Mouse (Mus musculus) stomach, postnatal 0 days (tissue): ENCODE results near the gene Uba7. TPM values are rescaled to one million over a fixed set of nuclear protein-coding genes. Genes with fewer than 3 reads are reported as not detected.

Source experiments
- ATAC-seq: fragments of 200-750 bp; cut with Nextera tagmentation; 2 replicates; pipeline ENCODE4 v1.8.0; 2017; ENCODE audit not compliant: low FRiP score, low TSS enrichment
- DNase-seq: peaks from one replicate; pipeline ENCODE4 v3.0.0-alpha.2; 2016; ENCODE audit warnings: low spot score
- H3K27ac ChIP-seq: fragments of 300-500 bp; sonication (generic); replicated peaks from 2 replicates; pipeline ENCODE4 v1.5.1; 2014; ENCODE audit warnings: mild to moderate bottlenecking, control low read depth
- H3K27me3 ChIP-seq: fragments of 300-500 bp; sonication (generic); 2 replicates; pipeline ENCODE4 v1.6.1; 2014; ENCODE audit warnings: low read length; ENCODE audit not compliant: control insufficient read depth, insufficient read depth
- H3K36me3 ChIP-seq: fragments of 300-500 bp; sonication (generic); 2 replicates; pipeline ENCODE4 v1.6.1; 2014; ENCODE audit warnings: low read length, mixed read lengths; ENCODE audit not compliant: control insufficient read depth, insufficient read depth
- H3K4me1 ChIP-seq: fragments of 300-500 bp; sonication (generic); replicated peaks from 2 replicates; pipeline ENCODE4 v1.6.1; 2014; ENCODE audit warnings: antibody characterized with exemption; ENCODE audit not compliant: control insufficient read depth, insufficient read depth
- H3K4me2 ChIP-seq: fragments of 300-500 bp; sonication (generic); replicated peaks from 2 replicates; pipeline ENCODE4 v1.6.1; 2014; ENCODE audit warnings: low read depth, mild to moderate bottlenecking, control low read depth, moderate library complexity
- H3K4me3 ChIP-seq: fragments of 300-500 bp; sonication (generic); 2 replicates; pipeline ENCODE4 v1.5.1; 2014; ENCODE audit warnings: low read depth, low read length, control low read depth
- H3K9ac ChIP-seq: fragments of 300-500 bp; sonication (generic); 2 replicates; pipeline ENCODE4 v1.6.1; 2014; ENCODE audit warnings: mild to moderate bottlenecking, low read length, control low read depth, mixed read lengths
- H3K9me3 ChIP-seq: fragments of 300-500 bp; sonication (generic); 2 replicates; pipeline ENCODE4 v1.6.1; 2016; ENCODE audit warnings: low read length; ENCODE audit not compliant: control insufficient read depth
- CTCF ChIP-seq: IDR thresholded peaks from 2 replicates; pipeline ENCODE4 v1.5.1; 2016; ENCODE audit warnings: antibody characterized with exemption, low read depth, mild to moderate bottlenecking, moderate library complexity
- EP300 ChIP-seq: optimal IDR thresholded peaks from 2 replicates; pipeline ENCODE3; 2016; ENCODE audit warnings: antibody characterized with exemption
- WGBS: fragments of 180-500 bp; shearing (Covaris S2); extraction: QIAGEN DNeasy Blood & Tissue Kit; methylation state at CpG from one replicate; pipeline ENCODE4 v1.1.7; 2014; 5-methylcytosine and 5-hydroxymethylcytosine counted together
- polyA plus RNA-seq: library from polyadenylated mRNA; unstranded; fragments of >200 nt; fragmentation: Nextera tagmentation; extraction: Ambion mirVana; gene quantifications from 2 replicates; pipeline ENCODE4 v1.2.1, GENCODE M21; 2015

The Uba7 gene
- polyA plus RNA-seq, 1 experiment from 2014 or later: 24.7 TPM

DNA sequence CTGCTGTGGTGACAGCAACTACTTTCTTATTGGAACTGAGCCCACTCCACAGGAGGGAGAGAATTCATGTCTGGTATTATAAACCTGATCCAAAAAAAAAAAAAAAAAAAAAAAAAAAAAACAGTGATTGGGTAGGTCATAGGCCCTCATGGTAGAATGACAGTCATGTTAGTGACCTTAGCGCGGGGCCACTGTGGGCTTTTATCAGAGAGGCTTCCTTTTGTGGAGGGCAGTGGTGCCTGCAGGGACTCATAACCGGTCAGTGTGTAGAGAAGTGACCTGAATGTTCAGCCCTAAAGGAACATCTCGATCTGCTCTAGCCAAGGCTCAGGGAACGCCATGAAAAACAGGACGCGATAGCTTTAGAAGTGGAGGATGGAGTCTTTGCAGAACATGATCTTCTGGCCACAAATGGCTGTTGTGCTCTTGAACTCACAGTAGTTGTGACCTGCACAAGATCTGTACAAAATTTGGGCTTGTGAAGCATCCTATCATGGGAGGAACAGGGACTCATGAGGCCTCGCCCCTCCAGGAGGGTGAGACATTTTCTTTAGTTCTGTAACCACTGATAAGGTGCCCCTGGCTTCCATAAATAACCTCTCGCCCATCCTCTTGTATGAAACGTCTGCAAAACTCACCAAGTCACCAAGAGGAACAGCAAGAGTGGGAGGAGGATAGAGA lies 674 bp upstream of the Uba7 start:
- DNase-seq: no peak
- Histone ChIP-seq H3K9me3 (no peaks in the 10 kb centered on the region), H3K4me1 (no peaks in the 10 kb centered on the region; the same call in 1 of the 2 replicates), H3K4me3 (no peak overlapping the region), H3K9ac (no peak overlapping the region), H3K27ac (peak overlapping the region; percentile 49; the same call in 1 of the 2 replicates), H3K27me3 (no peaks in the 10 kb centered on the region), H3K36me3 (peaks cover 4% of the 10 kb centered on the region; the same call in 1 of the 2 replicates), H3K4me2 (no peak overlapping the region)
- no peak for TF ChIP-seq CTCF
- WGBS: 75% methylated on average over 10 of the region's 10 CpGs
- no peak for ATAC-seq

DNA sequence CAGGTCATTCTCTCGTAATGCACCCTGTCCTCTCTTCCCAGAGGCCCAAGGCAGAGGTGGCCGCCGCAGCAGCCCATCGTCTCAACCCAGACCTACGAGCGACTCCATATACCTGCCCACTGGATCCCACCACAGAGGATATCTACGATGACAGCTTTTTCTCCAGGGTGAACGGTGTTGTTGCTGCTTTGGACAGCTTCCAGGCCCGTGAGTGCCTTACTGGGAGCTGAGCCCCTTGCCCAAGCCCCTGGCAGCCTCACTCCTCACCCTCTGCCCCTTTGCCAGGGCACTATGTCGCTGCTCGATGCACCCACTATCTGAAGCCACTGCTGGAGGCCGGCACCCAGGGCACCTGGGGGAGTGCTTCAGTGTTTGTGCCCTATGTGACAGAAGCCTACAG lies 3.5 kb downstream of the Uba7 start:
- WGBS: 90% methylated on average over 12 of the region's 12 CpGs
- H3K4me2 ChIP-seq: no peak overlapping the region
- no peaks in the 10 kb centered on the region for H3K27me3 ChIP-seq
- H3K4me1 ChIP-seq: 0 out of 2 replicates have a peak, but pooled peaks cover 5% of the 10 kb centered on the region
- H3K27ac ChIP-seq: no peak overlapping the region
- TF ChIP-seq CTCF (no peak), EP300 (no peak)
- no peak for DNase-seq
- H3K9ac ChIP-seq: no peak overlapping the region
- peaks cover 4% of the 10 kb centered on the region; the same call in 1 of the 2 replicates for H3K36me3 ChIP-seq
- H3K4me3 ChIP-seq: no peak overlapping the region
- H3K9me3 ChIP-seq: no peaks in the 10 kb centered on the region
- no peak for ATAC-seq

DNA sequence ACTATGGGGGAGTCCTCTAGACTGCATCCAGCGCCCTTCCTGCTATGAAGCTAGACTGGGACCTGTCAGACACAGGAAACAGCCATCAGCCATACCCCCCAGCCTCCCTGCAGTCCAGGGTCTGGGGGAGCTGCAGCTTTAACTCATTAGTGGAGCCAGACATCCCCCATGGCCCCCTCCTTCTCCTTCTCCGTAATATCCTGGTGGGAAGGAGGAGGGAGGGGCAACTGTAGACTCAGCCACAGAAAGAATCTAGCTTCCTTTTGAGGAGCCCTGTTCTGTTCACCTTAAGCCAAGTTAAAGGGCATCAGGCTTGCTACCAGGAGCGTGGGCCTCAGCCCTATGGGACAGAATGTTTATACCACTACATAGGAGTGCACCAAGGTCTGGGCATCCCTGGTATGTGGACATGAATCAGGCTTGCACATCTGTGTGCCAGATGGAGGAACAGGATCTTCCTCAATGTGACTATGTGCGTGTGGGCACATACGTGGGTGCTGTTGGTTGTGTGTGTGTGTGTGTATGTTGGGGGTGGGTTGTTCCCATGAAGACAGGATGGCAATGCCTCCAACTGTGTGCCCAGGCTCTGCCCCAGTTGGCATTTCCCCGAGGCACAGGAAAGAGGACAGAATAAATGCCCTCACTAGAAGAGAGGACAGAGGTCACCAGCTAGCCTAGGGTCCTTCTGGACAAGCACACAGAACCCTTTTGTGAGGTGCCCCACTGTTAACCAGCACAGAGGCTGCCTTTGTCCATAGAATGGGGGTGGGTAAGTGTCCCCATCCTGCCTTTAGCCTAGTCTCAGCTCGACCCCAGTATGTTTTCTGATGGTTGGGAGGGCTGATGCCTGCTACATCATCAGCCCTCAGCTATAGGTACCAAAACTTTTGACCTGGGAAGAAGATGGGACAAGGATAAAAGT lies 6.6 kb downstream of the Uba7 start:
- peak; percentile 31 for DNase-seq

DNA sequence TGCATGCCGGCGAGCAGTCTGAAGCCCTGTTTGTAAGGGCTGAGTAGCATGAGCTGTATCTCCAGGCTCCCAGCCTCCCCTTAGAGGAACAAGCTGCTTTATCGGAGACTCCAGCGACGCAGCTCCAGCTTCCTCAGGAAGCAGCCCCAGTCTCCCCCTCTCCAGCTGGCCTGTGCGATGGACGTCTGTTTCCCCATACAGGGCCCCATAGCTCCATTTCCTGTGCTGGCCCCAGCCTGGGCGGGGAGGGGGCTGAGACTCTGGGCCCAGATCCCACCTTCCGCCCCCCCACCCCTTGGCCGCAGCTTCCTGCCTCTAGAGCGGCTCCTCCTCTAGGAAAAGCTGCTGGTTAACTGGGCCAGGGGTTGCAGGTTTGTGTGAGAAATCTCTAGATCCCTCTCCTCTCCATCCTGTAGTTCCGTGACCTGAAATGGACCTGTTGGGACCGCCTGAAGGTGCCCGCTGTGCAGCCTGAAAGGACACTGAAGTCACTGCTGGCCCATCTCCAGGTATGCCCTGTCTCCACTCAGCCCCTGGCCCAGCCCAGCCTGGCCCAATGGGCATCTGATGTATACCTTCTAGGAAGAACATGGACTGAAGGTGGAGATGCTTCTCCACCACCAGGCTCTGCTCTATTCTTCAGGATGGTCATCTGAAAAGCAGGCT lies 7.5 kb downstream of the Uba7 start, which contains the start of gene Gm20661:
TSS of gene Gm20661 (plus strand) at position 378 of the 666 bp plus-strand sequence.
- peaks cover 9% of the 10 kb centered on the region for H3K4me1 ChIP-seq

More for the DNA sequence above, 6.6 kb downstream of the Uba7 start:
- Histone ChIP-seq H3K27me3 (no peaks in the 10 kb centered on the region), H3K36me3 (peaks cover 4% of the 10 kb centered on the region; the same call in 1 of the 2 replicates), H3K9me3 (no peaks in the 10 kb centered on the region), H3K4me1 (peaks cover 9% of the 10 kb centered on the region), H3K9ac (peak overlapping the region; percentile 48), H3K4me3 (peak overlapping the region; percentile 29), H3K4me2 (peak overlapping the region; percentile 80), H3K27ac (peak overlapping the region; percentile 97)
- no peak for ATAC-seq
- TF ChIP-seq EP300 (no peak), CTCF (no peak)
- 30% methylated on average over 7 of the region's 7 CpGs for WGBS

DNA sequence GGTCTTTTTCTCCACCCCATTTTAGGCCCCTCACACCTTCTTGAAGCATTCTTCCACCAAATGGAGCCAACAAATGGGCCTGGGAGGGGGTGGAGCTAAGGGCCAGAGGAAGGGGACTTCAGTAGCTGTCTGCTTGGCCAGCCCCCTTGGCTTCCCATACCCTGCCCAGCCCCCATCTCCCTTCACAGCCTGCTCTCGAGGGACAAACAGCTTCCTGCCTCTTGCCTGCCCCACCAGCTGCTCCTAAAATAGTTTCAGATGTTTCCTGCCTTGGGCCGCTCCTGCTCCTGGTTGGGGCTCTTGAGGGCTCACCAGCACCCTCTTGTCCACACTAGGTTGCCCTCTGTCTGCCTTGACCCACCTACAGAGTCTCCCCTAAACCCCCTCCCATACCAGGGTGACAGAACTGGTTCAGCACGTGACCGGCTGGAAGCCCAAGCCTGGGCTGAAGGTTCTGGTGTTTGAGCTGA lies 8.2 kb downstream of the Uba7 start:
- WGBS: 26% methylated on average over 4 of the region's 4 CpGs
- H3K4me2 ChIP-seq: peak overlapping the region; percentile 80
- H3K9ac ChIP-seq: peak overlapping the region; percentile 74
- ATAC-seq (peak; percentile 45; the same call in 1 of the 2 replicates), DNase-seq (peak; percentile 62)
- H3K27ac ChIP-seq: peak overlapping the region; percentile 97
- no peaks in the 10 kb centered on the region for H3K9me3 ChIP-seq
- H3K4me3 ChIP-seq: peak overlapping the region; percentile 64
- no peaks in the 10 kb centered on the region for H3K27me3 ChIP-seq
- TF ChIP-seq EP300 (no peak), CTCF (no peak)
- peaks cover 4% of the 10 kb centered on the region; the same call in 1 of the 2 replicates for H3K36me3 ChIP-seq
- H3K4me1 ChIP-seq: peaks cover 9% of the 10 kb centered on the region

More for the DNA sequence above, 7.5 kb downstream of the Uba7 start, which contains the start of gene Gm20661:
- peaks cover 4% of the 10 kb centered on the region; the same call in 1 of the 2 replicates for H3K36me3 ChIP-seq
- ATAC-seq: peak; percentile 73; the same call in 1 of the 2 replicates
- no peaks in the 10 kb centered on the region for H3K27me3 ChIP-seq
- peak within 1 kb of the TSS; percentile 97 for H3K27ac ChIP-seq
- no peak for TF ChIP-seq EP300
- no peak for TF ChIP-seq CTCF
- peak within 1 kb of the TSS; percentile 64 for H3K4me3 ChIP-seq
- no peaks in the 10 kb centered on the region for H3K9me3 ChIP-seq
- H3K4me2 ChIP-seq: peak within 1 kb of the TSS; percentile 80
- peak within 1 kb of the TSS; percentile 74 for H3K9ac ChIP-seq
- peak; percentile 72 for DNase-seq
- WGBS: 22% methylated on average over 14 of the region's 14 CpGs
